Mouse (Mus musculus): ENCODE data around the gene Sass6. TPM values are rescaled to one million over a fixed set of nuclear protein-coding genes. Genes with fewer than 3 reads are reported as not detected.
"Not testable (repeated sequence)": the region's sequence is repeated elsewhere in the genome, so short reads cannot be mapped to it uniquely, and the experiment has no call there.

Sass6 gene
- total RNA-seq, 2 experiments from 2014 or later: 8.2 to 9.2 TPM

DNA sequence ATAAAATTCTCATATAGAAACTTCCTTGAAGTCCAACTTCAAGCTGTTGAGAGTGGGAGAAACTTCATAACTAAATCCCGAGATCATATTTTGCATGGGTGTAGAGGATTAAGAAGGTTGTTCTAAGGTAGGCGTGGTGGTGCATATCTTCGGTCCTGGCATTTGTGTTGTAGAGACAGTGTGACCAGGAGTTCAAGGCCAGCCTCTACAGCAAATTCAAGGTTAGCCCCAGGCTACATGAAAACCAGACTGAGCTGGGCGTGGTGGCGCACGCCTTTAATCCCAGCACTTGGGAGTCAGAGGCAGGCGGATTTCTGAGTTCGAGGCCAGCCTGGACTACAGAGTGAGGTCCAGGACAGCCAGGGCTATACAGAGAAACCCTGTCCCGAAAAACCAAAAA is 69.5 kb downstream of the Sass6 start:
- not testable (repeated sequence) for DNase-seq

Other genes starting within 250 kb of the Sass6 start
- gene Cdc14a, start 170.9 kb upstream of the Sass6 start, total RNA-seq (2021): 1 to 10 TPM; 3.7 to 3.9 TPM
- gene Rtca, start 86.8 kb upstream of the Sass6 start, total RNA-seq (2021): 10 to 100 TPM; 52.1 to 55.0 TPM
- 10 to 100 TPM; 17.5 to 24.7 TPM for gene Dbt, start 81.9 kb upstream of the Sass6 start, total RNA-seq (2021)
- not detected for gene Lrrc39, start 32.0 kb upstream of the Sass6 start, total RNA-seq (2021)
- gene Trmt13, start 19.6 kb downstream of the Sass6 start, total RNA-seq (2021): 10 to 100 TPM; 18.4 to 21.3 TPM
- gene Mfsd14a, start 67.7 kb downstream of the Sass6 start, total RNA-seq (2021): 10 to 100 TPM; 60.9 to 62.1 TPM
- gene Gm43191, start 86.3 kb downstream of the Sass6 start, total RNA-seq (2021): 1 to 10 TPM in 1 of 2 experiments, not detected in 1; 1.5 TPM
- gene Slc35a3, start 117.8 kb downstream of the Sass6 start, total RNA-seq (2021): 10 to 100 TPM; 16.4 to 16.9 TPM
- gene Agl, start 213.2 kb downstream of the Sass6 start, total RNA-seq (2021): 10 to 100 TPM; 24.9 to 28.4 TPM

All from layer of hippocampus, postnatal 36 days (tissue).